Mouse (Mus musculus) kidney, adult 11 months (tissue): ENCODE results near the gene Vdac1.
"Not testable (repeated sequence)": the region's sequence is repeated elsewhere in the genome, so short reads cannot be mapped to it uniquely, and the experiment has no call there.

Source experiments
- DNase-seq: peaks from one replicate; pipeline ENCODE4 v3.0.0; 2022

The Vdac1 gene

GRCm38 (mm10) chr11:52374340-52374739 lies 13.7 kb downstream of the Vdac1 start:
- peak; percentile 46 for DNase-seq

DNA sequence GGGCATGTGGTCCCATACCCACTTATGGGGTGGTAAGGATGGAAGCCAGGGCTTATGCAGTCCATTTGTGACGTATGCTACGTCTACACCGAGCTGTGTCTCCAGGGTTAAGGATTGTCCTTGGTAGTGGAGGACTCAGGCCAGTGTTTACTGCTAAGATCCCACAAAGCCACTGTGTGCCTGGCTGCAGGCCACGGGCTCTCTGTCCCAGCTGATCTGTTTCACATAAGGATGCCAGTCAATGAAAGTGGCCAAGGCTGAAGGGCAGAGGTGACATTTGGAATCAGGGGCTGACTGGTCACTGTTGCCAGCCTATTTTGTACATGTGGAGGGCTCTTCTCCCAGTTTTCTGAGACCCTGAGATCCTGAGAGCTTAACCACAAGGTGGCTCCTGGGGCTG lies 16.9 kb downstream of the Vdac1 start:
- DNase-seq = no peak

GRCm38 (mm10) chr11:52379241-52379640 lies 18.6 kb downstream of the Vdac1 start:
- DNase-seq = no peak

DNA sequence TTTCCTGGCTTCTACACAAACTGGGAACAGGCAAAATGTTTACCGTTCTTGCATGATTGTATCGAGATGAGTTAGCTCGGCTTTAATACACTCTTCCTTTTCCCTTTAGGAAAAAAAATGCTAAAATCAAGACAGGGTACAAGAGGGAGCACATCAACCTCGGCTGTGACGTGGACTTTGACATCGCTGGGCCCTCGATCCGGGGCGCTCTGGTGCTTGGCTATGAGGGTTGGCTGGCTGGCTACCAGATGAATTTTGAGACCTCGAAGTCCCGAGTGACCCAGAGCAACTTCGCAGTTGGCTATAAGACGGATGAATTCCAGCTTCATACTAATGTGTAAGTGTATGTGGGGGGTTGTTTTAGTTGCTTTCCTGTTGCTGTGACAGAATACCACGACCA lies 23.1 kb downstream of the Vdac1 start:
- DNase-seq = peak; percentile 76

DNA sequence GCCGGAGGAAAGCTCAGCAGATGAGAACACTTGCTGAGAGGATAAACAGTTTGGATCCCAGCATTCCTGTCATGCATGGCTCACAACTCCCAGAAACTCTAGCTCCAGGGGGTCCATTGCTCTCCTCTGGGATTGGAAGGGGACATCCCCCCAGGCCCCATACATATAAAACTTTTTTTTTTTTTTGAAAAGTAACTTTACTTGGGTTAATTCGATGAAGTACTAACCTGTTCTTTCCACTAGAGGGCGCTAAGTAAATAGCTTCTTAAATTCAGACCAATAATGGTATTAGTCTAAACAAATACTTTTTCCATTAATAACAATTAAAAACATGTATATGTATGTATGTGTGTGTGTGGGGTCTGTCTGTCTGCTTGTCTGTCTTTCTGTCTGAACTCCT lies 24.0 kb downstream of the Vdac1 start:
- no peak for DNase-seq

DNA sequence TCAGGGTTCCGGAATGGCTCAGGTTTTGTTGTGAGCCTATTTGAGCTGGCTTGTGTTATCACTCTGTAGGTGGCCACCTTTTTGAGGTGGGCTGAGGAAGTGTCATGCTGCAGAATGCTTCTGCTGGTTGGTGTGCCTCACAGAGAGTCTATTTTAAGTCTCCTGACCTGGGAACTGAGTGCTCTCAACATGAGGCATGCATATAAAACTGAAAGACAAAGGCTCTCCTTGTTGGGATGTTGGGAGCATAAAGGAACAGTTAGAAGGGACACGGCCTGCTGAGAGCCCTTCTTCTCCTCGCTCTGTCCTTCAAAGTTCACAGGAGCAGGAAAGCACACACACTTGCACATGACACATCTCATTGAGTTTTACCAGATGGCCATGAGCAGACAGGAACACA lies 26.2 kb downstream of the Vdac1 start:
- DNase-seq = no peak

- no peak for DNase-seq
Observed at GRCm38 (mm10) chr11:52388150-52388549, 27.5 kb downstream of the Vdac1 start.

DNA sequence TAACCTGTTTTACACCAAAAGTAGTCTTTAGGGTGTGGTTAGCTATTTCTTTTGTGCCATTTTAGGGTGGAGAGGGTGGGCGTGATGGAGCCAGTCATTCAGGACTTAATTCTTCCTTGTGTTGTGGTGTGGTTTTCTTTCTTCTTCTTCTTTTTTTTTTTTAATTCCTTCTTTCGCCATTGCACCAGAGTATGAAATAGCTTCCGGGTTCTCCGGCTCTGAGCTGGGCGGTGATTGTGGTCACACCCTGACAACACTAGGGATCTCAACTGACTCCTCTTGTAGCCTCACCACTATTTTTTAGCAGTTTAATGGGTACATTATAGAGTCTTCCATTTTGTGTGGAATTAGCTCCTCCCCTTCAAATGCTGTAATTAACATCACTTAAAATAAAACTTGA lies 28.3 kb downstream of the Vdac1 start:
- not testable (repeated sequence) for DNase-seq

DNA sequence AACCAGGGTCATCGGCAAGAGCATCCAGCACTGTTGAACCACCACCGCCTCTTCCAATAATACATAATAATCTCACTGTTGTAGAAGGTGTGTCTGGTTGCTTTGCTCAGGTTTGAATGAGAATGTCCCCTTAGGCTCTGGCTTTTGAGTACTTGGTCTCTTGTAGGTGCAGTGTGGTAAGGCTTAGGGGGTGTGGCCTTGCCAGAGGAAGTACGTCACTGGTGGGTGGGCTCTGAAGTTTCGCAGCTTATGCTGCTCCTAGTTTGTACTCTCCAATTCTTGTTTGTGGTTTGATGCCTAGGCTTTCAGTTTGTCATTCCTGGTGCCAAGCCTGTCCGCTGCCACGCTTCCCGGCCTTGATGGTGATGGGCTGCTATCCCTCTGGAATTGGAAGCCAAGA lies 29.3 kb downstream of the Vdac1 start:
- no peak for DNase-seq

DNA sequence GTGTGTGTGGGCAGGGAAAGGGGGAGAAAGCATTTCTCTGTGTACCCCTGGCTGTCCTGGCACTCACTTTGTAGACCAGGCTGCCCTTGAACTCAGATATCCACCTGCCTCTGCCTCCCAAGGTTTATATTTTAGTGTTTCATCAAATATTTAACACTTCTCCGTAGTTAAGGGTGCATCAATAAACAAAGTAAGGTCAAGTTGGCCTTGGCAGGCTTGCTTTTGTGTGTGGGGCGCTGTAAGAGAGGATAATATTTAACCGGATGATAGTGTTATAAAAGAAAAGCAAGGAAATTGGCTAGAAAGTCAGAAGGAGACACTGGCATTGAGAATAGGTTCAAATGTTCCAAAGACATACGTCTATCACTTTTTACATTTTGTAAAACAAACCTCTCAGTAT lies 33.8 kb downstream of the Vdac1 start:
- DNase-seq = peak; percentile 57

GRCm38 (mm10) chr11:52395343-52395742 lies 34.7 kb downstream of the Vdac1 start:
- DNase-seq = no peak

DNA sequence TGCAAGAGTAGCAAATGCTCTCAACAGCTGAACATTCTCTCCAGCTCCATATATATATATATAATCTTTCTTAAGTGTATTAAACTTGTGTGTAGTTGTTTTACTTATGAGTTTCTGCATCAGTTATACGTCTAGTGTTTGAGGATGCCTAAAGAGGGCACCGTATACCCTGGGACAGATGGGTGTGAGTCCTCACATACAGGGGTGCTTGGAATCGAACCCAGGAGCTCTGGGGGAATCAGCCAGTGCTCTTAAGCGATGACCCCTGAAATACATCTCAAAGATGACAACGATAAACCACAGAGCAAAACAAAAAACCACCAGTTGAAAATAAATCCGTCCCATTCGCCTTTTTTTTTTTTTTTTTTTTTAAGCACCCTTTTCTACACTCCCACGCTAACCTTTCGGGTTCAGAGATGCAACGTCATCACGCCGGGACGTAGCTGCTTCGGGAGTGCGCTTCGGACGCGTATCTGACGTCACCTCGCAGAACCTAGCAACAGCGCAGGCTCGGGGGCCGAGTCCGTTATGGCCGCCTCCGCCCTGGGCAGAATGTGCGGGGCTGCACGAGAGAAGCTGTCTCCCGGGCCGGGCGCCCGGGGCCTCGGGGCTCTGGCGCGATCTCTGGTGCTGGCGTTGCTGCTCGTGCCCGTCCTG lies 35.4 kb downstream of the Vdac1 start, which contains the start of gene 9530068E07Rik:
9530068E07Rik (plus strand) TSS at position 489 of the 657 bp plus-strand sequence.
- peak; percentile 90 for DNase-seq

- DNase-seq = no peak
Observed at GRCm38 (mm10) chr11:52396597-52397188, 36.0 kb downstream of the Vdac1 start.

GRCm38 (mm10) chr11:52397385-52397987 lies 36.8 kb downstream of the Vdac1 start:
- DNase-seq = no peak

DNA sequence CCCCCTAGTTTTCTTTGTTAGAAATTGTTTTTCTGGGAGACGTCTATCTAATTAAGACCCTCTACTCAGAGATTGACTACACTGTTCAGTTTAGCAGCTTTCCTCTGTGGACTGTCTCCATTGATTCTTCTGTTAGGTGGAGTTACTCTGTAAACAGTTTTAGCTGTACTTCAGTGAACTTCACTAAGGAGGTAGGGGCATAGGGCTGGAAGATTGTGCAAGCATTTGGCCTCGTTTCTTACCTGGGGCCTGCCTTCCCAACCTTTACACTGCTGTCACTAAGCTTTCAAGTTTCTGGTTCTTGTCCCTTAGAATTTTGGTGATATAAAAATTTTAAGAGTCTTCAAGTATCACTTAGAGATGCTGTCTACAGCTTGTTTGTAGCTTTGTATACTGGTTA lies 40.8 kb downstream of the Vdac1 start:
- peak; percentile 53 for DNase-seq

GRCm38 (mm10) chr11:52402566-52402965 lies 41.9 kb downstream of the Vdac1 start:
- DNase-seq = peak; percentile 74

- DNase-seq = peak; percentile 57
Observed at GRCm38 (mm10) chr11:52404209-52404608, 43.5 kb downstream of the Vdac1 start.

DNA sequence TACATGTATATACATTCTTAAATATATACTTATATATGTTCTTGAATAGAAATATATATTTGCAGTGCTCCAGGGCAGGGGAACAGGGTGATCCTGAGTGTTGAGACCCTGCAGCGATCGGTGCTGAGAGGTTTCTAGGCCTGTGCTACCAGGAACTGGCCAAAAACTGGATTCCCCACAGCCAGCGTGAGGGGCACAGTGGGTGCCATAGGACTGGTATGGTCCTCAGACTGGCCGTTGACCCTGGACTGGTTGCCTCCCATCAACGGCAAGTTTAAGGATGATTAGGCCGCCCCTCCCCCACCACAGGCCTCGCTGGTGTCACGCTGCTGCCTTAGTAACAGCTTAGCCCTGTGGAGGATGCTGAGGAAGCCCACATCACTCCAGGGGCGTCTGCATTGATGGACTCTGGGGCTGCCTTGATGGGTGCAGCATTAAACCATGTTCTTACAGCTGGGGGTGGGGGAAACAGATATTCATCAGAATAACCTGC lies 44.6 kb downstream of the Vdac1 start:
- no peak for DNase-seq

DNA sequence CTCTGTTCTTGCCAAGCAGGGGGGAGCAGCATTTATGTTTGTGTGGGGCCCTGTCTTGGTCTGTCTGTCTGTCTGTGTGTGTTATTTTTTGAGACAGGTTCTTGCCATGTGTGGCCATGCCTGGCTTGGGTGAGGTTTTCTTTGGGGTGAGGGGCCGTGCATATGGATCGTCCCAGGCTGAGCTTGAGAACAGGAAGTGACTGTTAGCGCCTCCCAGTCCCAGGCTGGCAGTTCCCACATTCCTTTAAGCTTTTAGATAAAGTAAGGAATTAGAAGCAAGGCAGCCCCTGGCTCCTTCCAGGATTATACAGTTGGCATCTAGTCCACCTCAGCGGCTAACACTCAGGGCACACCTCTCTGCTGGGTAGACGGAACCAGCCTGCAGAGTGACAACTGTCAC lies 48.7 kb downstream of the Vdac1 start:
- no peak for DNase-seq

DNA sequence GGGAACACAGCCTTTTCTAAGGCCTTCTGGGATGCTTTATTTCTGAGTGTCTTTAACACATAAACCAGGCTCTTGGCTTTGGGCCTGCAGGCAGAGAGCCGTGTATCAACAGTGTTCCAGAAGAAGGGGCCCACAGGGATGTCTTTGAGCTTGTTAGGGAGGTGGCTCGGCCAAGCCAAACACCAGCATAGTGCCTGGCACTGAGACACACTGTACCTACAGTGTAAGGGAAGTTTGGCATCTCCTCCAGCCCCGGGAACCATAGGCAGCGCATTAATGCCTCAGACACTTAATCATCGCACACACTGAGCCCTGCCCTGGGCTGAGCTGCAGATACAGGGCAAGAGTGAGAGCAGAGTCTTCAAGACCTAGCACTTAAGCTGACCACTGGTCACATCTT lies 57.7 kb downstream of the Vdac1 start:
- no peak for DNase-seq

GRCm38 (mm10) chr11:52419246-52419645 lies 58.6 kb downstream of the Vdac1 start:
- no peak for DNase-seq

GRCm38 (mm10) chr11:52419861-52420260 lies 59.2 kb downstream of the Vdac1 start:
- peak; percentile 36 for DNase-seq

DNA sequence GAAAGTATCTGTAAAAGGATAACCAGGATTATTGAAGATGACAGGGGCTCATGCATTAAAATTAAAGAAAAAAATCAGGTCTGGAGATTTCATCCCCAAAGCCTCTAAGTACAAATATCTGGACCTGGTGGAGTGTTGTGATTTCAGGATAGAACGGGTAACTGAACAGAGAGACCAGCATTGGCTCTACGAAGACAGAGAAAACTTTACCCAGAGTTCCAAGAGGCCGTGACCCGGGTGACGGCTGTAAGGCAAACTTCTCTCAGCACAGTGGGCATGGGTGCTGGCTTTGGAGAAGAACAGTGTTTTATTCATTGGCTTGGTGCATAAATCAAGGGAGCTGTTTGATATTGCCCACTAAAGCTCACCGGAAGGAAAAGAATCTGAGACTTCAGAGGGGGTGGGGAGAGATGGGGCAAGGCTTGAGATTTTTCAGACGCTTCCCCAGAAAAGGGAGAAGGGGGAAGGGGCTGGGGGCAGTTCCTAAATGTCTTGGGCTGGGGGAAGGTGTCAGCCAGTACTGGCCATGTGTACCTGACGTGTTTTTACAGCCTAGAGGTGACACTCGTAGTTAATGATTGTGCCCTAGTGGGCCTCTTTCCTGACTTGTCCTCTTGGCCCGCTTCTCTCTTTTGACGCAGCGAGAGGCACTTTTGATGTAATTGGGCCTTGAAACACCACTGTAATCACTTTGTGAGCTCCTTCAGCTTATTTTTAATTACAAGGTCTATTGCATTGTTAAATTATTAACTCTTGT lies 59.8 kb downstream of the Vdac1 start:
- DNase-seq = peak; percentile 47
